Mouse (Mus musculus) bone marrow macrophage, adult 2 months (primary cell): ENCODE results near the gene Prss43.

Experiments used
- CTCF ChIP-seq: IDR thresholded peaks from 2 replicates; pipeline ENCODE4 v1.5.1; 2012; ENCODE audit warnings: low read depth, mild to moderate bottlenecking, low read length, moderate library complexity
- POLR2A ChIP-seq: IDR thresholded peaks from 2 replicates; pipeline ENCODE4 v1.6.1; 2012; ENCODE audit warnings: mild to moderate bottlenecking, low read depth, low read length, borderline replicate concordance

- TF ChIP-seq CTCF: no peak
- TF ChIP-seq POLR2A: no peak
Observed at GRCm38 (mm10) chr9:110833021-110833420, 6.5 kb downstream of the Prss43 start.
